Mouse (Mus musculus) brain, embryonic 14.5 days (tissue): ENCODE measurements at regions not wholly inside any gene's neighbourhood (a gene's known extent, or its start where the extent isn't known, plus 50 kb on each side); places are given as distances from the start of the nearest gene placed in this dataset.

ENCODE experiments used
- DNase-seq: peaks from one replicate; pipeline ENCODE4 v3.0.0-alpha.2; 2011; ENCODE audit warnings: low read depth
- CTCF ChIP-seq: fragments of 200-500 bp; IDR thresholded peaks from 2 replicates; pipeline ENCODE4 v1.5.1; 2012; ENCODE audit warnings: inconsistent platforms, mild to moderate bottlenecking, moderate library complexity, borderline replicate concordance; ENCODE audit not compliant: insufficient read depth, insufficient read length; ENCODE audit errors: extremely low read depth
- POLR2A ChIP-seq: fragments of 200-500 bp; IDR thresholded peaks from 2 replicates; pipeline ENCODE4 v1.6.1; 2012; ENCODE audit warnings: mild to moderate bottlenecking, inconsistent platforms, borderline replicate concordance; ENCODE audit not compliant: poor library complexity, insufficient read depth, insufficient read length, severe bottlenecking; ENCODE audit errors: extremely low read depth

DNA sequence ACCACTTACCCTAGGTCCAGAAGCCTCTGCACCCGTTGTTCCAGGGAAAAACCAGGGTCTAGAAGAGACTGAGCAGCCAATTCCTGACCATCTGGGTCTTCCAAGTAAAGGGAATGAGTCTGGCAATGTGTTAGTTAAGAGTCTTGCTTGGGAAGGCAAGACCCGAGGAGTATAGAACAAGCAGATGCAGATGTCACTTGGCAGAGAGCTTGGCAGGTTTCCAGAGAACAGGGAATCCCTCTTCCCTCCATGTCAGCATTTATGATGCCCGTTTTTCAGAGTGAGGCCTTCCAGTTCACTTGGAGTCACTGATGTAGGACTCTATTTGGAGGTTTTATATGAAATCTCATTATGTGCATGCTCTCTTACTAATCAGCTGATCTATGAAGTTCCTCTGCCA lies 231.1 kb downstream of the Bcl2 start:
- DNase-seq = peak; percentile 64
- TF ChIP-seq POLR2A (no peak), CTCF (no peak)

DNA sequence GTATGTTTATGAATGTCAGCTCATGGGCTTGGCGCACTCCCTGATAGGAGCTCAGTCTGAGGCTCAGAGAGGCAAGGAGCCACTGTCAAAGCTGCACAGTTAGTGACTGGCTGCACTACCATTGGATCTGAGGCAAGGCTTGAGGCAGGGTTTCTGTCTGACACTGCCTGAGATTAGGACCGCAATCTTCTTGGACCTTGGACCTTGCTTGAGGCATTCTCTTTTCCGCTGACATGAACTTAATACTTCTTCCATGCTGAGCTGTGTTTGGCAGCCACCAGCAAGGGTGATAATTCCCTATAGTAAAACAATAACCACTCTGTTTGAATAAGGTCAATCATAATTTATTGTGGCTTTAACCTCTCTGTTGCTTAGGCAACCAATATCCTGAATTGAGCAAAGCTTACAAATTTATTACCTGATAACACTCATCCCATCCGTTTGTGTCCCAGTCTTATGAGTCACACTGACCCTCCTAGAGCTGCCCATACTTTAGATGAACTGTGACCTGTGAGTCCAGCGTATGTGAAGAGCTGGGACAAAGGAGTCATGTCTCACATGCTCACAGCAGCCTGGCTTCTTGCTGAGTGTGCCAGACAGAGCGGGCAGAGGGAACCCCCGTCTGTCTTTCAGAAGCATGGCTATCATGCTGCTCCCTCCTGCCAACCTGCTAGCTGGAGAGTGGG lies 236.3 kb downstream of the Bcl2 start:
- TF ChIP-seq CTCF (no peak), POLR2A (no peak)
- DNase-seq = peak; percentile 28

DNA sequence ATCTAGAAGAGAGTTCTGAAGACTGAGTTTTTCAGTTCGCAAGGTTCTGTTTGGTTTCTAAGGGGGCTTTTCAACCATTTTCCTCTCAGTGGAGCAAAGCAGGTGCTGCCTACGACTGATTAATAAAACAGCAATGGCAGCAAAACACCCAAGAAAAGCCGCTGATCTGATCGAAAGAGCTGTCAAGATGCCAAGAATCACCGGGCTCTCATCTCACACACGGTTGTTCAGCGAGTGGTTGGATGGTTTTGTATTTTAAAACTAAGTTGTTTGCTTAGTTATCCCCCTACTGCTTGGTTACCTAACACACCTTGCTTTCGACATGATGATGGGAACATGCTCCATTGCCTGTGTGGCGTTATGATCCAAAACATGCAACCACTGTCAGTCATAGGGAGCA lies 246.1 kb downstream of the Bcl2 start:
- TF ChIP-seq POLR2A (no peak), CTCF (no peak)
- DNase-seq = no peak

DNA sequence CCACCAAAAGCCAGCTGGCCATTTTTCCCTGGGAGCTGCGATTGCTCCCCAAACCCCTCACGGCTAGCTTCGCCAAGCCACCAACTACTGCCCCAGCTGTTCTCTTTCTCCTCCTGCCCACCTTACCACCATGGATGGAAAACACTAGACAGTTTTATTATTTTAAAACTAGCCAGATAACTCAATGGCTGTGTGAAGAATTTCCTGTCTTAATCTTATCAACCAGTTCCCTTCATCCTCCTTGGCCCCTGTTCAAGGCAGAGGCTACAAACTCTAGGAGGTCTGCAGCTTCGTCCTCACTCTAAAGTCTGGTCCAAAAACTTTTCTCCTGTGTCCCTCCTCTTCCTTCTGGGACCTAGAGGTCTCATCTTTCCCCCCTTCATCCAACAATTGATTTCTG lies 247.4 kb downstream of the Bcl2 start:
- no peak for DNase-seq
- no peak for TF ChIP-seq POLR2A
- TF ChIP-seq CTCF = no peak

DNA sequence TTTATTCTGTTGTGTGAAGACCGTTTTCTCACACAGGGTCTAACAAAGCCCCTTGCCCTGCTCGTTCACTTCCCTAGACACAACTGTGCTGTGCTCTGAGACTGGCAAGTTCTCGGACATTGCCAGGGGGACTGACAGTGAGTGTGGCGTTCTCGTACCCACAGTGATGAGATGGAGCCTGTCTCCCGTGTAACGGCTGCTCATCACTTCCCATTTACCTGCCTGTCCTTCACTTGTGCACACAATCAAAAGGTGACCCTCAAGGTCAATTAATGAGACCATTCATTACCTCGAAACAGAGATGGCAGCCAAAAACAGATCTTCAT lies 248.1 kb downstream of the Bcl2 start:
- DNase-seq = peak; percentile 31
- no peak for TF ChIP-seq POLR2A
- TF ChIP-seq CTCF = no peak

- DNase-seq = peak; percentile 9
Observed at GRCm38 (mm10) chr1:106465243-106465976, 248.7 kb downstream of the Bcl2 start.

GRCm38 (mm10) chr1:106464726-106465125 lies 249.3 kb downstream of the Bcl2 start:
- peak; percentile 70 for DNase-seq
- TF ChIP-seq CTCF = no peak
- TF ChIP-seq POLR2A = no peak

More at GRCm38 (mm10) chr1:106465243-106465976, 248.7 kb downstream of the Bcl2 start:
- TF ChIP-seq POLR2A (no peak), CTCF (no peak)

DNA sequence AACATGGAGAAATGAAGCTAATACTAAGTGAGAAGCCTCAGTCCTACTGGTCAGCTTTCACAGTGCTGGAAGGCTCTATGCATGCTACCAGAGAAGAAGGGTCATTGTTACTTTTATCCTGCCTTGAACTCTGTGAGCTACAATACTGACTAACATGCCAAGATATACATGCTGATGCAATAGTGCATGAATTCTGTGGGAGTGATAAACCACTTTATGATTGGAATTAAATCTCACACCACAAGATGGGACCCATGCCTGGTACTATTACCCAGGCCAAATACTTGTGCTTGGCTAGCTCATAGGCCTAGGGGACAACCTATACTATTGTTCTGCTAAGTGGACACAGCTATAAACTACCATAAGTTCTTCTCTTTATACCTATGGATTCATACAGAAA lies 251.5 kb downstream of the Bcl2 start:
- TF ChIP-seq POLR2A = no peak
- no peak for TF ChIP-seq CTCF
- DNase-seq = no peak

DNA sequence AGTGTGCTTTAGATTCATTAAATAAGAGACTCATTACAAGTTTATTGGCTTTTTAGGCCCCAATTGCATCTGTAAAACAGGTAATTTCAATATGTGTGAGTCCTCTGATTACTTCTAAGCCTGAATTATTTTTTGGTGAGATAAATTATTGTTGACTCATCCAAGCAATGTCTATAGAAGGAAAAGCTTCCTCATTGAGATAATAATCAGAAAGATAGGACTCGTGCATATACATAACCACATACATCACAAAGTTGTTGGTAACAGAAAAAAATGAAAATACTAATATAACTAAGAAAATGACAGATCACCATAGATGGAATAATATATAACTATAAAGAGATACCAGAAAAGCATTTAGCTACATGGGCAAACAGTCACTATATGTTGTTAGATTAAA lies 252.0 kb downstream of the Bcl2 start:
- no peak for TF ChIP-seq POLR2A
- no peak for TF ChIP-seq CTCF
- no peak for DNase-seq

DNA sequence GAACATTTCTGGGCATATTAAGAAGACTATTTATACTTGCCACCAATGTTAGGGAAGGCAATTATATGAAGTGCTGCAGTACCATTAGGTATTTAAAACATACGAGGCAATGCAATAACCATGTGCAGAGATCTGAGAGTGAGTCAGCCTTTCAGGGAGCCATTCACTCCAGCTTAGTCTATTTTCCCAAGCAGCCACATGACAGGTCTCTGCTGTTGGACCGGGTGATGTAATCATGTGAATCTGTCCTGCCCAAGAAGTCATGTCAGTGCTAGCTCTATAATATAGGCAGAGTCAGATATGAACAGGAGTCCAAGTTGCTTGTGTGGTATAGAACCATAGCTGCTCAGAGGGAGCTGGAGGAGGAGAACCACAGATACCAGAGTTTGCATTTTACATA lies 253.1 kb downstream of the Bcl2 start:
- DNase-seq = no peak
- TF ChIP-seq CTCF (no peak), POLR2A (no peak)

- no peak for DNase-seq
- TF ChIP-seq CTCF = no peak
Observed at GRCm38 (mm10) chr1:106449795-106450194, 264.3 kb downstream of the Bcl2 start.
